Mouse (Mus musculus) cerebellum, postnatal 10 days (tissue): ENCODE measurements at regions not wholly inside any gene's neighbourhood (a gene's known extent, or its start where the extent isn't known, plus 50 kb on each side); places are given as distances from the start of the nearest gene placed in this dataset.

Experiments used
- DNase-seq, 2 experiments: peaks; one replicate each; pipeline ENCODE4 v3.0.0; 2021; ENCODE audit warnings: mixed read lengths in 2 of 2

DNA sequence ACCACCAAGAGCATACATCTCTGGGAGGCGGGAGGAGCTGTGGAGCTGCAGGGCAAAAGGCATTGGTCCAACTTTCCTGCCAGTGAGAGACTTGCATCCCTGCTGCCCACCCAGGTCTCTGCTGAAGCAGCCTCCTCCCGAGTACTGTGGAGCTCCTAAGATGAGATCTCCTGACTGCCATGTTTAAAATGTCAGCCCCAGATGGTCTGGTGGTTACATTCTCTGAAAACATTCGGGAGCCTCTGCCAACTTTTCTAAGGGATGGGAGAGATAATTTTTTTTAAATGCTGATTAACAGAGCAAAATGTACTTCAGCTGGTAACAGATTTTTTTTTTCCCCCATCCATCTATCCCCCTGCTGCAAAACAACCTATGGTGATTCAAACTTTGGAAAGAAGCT, 88.4 kb upstream of the Opcml start:
- peak in 1 of 2 experiments; percentile 22 for DNase-seq

DNA sequence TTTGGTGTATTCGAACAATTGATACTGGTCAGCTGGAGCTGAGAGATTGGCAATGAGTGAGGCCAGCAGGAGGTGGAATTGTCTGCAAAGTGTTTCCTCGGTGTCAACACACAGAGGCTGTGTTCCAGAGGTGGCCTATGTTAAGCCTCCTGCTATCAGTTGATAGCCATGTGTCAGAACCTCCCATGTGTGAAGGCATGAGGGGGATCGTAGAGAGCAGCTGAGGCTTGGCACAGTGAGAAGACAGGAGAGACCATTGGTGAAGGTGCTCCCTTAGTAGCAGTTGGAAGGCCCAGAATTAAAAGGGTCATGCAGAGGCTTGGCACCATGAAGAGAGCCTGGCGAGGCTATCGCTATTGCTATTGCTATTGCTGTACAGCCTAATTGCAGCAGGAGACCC, 86.6 kb upstream of the Opcml start:
- DNase-seq, result no peak

DNA sequence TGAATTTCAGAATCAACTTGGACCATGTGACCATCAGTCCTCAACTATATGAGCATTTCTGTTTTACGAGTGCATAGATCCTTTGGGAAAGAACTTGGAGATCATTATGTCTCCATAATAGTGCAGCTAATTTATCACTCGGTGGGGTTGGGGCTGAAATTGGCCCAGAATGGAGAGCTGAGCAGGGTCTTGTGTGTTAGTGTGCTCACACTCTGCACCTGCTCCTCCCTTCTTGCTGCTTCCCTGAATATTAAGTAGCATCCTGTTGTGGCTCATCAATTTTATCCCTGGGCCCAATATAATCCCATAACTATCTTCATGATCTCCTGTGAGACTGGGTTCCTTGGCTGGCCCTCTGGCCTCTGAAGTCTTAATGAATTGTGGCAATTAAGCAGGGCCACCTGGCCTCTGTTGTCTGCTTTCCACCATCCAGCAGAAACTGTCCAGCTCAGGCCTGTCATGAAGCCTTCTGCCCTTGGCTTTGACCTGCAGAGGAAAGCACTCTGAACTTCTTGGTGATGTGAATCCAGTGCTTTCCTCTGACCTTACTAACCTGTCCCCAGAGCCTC, 66.7 kb upstream of the Opcml start:
- DNase-seq, result peak; percentile 34 to 54

DNA sequence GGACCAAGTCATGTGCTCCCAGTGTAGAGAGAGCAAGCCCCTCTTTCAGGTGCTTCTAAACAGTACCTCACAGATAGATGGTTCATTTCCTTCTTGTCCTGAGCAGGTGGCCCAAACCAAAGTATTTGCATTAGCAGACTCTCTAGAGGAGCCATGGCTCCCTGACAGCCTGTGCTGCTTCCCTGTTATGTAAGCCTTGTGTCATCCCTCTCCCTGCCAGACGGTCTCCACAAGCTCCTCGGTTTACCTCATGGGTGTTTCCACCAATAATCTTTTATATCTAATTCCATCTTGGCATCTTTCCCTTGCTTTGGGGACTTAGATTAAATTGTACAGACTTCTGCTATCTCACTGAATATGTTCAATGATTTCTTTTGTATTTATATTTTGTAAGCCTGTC, 66.0 kb upstream of the Opcml start:
- DNase-seq, result peak; percentile 36 to 56

DNA sequence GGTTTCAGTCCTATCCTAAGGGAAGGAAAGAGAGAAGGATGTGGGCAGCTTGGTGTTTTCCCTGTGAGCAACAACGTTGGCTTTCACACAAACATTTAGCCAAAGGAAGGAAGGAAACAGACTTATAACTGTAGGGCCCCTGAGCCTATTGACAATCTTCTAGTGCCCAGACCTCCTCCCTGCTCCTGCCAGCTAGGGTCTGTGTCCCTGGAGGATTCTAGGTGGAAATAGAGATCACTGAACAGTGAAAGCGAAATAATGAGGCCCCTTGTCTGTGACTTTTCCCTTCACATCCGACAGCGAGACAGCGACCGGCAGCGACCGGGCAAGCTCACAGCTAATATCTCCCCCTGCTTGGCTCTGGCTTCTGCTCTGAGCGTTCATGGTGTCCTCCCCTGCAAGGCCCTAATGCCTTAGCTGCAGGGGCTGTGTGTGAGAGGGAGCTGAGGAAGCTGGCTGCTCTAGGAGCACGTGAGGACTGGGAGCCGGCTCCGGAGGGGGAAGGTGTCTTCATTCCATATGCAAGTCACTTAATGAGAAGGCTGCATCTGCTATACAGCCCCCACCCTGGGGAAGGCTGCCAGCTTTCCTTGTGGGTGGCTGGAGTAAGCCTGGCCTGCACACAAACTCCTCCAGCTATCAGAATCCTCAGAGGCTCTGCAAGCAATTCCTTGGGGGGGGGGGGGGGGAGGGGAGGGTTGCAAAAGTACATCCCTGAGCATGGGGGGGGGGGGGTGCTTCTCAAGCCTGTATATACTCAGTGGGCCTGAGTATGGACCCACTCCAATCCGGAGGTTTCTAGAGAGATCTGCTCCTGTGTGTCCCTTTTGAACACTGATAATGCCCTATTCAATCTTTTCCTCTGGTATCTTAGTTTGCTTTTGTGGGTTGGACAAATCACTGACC, 61.7 kb upstream of the Opcml start:
- peak; percentile 85 to 91 for DNase-seq

DNA sequence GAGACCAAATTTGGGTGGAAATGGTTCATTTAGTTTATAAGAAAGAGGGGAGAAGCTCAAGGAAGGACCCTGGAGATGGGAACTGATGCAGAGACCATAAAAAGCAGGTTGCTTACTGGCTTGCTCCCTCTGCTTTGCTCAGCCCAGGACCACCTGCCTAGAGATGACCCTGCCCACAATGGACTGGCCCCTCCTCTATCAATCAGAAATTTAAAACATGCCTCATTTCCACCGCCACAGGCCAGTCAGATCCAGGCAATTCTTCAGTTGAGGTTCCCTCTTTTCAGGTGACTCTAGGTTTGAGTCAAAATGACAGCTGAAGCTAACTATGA, 61.1 kb upstream of the Opcml start:
- no peak for DNase-seq

DNA sequence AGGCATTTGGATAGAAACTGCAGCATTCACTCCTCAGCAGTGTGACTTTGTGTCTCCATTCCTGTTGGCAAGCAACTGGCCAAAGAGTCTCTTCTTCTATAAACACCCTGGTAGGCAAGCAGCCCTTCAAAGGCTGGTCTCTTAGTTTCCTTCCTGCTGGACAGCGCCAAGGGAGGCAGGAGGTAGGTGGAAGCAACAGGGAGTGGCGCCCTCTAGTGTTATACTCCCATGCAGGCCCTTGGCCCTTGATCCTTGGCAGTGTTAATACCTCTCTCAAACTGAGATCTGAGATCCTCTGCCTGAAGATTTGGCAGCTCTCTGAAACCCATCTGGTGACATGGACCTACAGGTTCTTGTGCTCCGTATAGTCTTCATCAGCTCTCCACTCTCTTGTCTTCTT, 51.3 kb upstream of the Opcml start:
- peak; percentile 60 to 62 for DNase-seq
